Mouse (Mus musculus) liver, adult 2 months (tissue): ENCODE results near the gene Nfam1. TPM values are rescaled to one million over a fixed set of nuclear protein-coding genes. Genes with fewer than 3 reads are reported as not detected.
"Not testable (repeated sequence)": the region's sequence is repeated elsewhere in the genome, so short reads cannot be mapped to it uniquely, and the experiment has no call there.

ENCODE experiments used
- DNase-seq: peaks from one replicate; pipeline ENCODE4 v3.0.0-alpha.2; 2011; ENCODE audit warnings: low read depth, low spot score; ENCODE audit errors: extremely low read depth
- H3K27ac ChIP-seq: fragments of 200-500 bp; replicated peaks from 2 replicates; pipeline ENCODE4 v1.5.1; 2012; ENCODE audit warnings: low read depth, mild to moderate bottlenecking, control low read depth, inconsistent platforms, low read length; ENCODE audit not compliant: insufficient read depth
- H3K27me3 ChIP-seq: fragments of 200-500 bp; 2 replicates; pipeline ENCODE4 v1.6.1; 2012; ENCODE audit warnings: mild to moderate bottlenecking, moderate library complexity, low read length, inconsistent platforms; ENCODE audit not compliant: control insufficient read depth, insufficient read depth
- H3K36me3 ChIP-seq: fragments of 200-500 bp; 2 replicates; pipeline ENCODE4 v1.6.1; 2012; ENCODE audit warnings: low read length, inconsistent platforms; ENCODE audit not compliant: control insufficient read depth, insufficient read depth
- H3K4me1 ChIP-seq: fragments of 200-500 bp; 2 replicates; pipeline ENCODE4 v1.6.1; 2011; ENCODE audit warnings: low read length; ENCODE audit not compliant: control insufficient read depth, insufficient read depth
- H3K4me3 ChIP-seq: fragments of 200-500 bp; 2 replicates; pipeline ENCODE4 v1.5.1; 2011; ENCODE audit warnings: low read depth, mild to moderate bottlenecking, control low read depth, low read length, moderate library complexity; ENCODE audit not compliant: insufficient read depth
- H3K79me2 ChIP-seq: fragments of 200-500 bp; 2 replicates; pipeline ENCODE4 v1.6.1; 2012; ENCODE audit warnings: inconsistent platforms, mild to moderate bottlenecking, low read length, moderate library complexity; ENCODE audit not compliant: control insufficient read depth, insufficient read depth
- H3K9ac ChIP-seq: fragments of 200-500 bp; 2 replicates; pipeline ENCODE4 v1.6.1; 2012; ENCODE audit warnings: low read depth, mild to moderate bottlenecking, control low read depth, inconsistent platforms, low read length
- CTCF ChIP-seq: fragments of 200-500 bp; IDR thresholded peaks from 2 replicates; pipeline ENCODE4 v1.5.1; 2011; ENCODE audit warnings: low read depth, low read length, control low read depth
- POLR2A ChIP-seq: fragments of 200-500 bp; IDR thresholded peaks from 2 replicates; pipeline ENCODE4 v1.6.1; 2011; ENCODE audit warnings: low read length, control low read depth; ENCODE audit not compliant: insufficient read depth; ENCODE audit errors: extremely low read depth
- WGBS: fragments of 180-500 bp; shearing (Covaris S2); methylation state at CpG from one replicate; pipeline ENCODE4 v1.1.7; 2018; 5-methylcytosine and 5-hydroxymethylcytosine counted together
- polyA plus RNA-seq: library from polyadenylated mRNA; depleted of rRNA; stranded (reverse); fragments of >200 nt; gene quantifications from 2 replicates; pipeline ENCODE4 v1.2.3, GENCODE M21; 2012
- total RNA-seq: library from RNA; depleted of rRNA; stranded (reverse); fragments of >200 nt; gene quantifications from 2 replicates; pipeline ENCODE4 v1.2.3, GENCODE M21; 2014

The Nfam1 gene
- total and polyA plus RNA-seq, 2 experiments: 1.1 to 3.2 TPM

DNA sequence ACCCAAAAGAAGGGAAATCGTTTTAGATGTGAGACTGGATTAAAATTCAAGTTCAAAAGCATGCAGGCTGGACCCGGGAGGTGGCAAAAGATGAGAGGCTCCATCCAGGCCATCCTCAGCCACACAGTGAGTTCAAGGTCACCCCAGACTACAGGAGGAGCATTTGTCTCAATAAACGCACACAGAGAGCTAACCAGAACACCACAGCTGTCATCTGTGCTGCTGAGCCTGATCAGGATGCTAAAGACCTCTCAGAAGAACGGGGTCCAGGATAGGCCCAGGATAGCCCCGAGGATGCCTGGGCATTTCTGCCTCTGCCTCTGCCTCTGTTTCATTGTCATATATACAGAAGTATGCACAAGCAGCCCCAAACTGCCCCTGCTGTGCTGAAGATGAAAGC is 22.5 kb upstream of the Nfam1 start:
- no peak for DNase-seq
- H3K79me2 ChIP-seq: no peaks in the 10 kb centered on the region
- 60% methylated on average over 5 of the region's 5 CpGs for WGBS
- no peaks in the 10 kb centered on the region for H3K4me1 ChIP-seq
- peaks cover 8% of the 10 kb centered on the region; the same call in 1 of the 2 replicates for H3K27me3 ChIP-seq
- H3K9ac ChIP-seq: no peak overlapping the region
- no peak overlapping the region for H3K4me3 ChIP-seq
- no peak overlapping the region for H3K27ac ChIP-seq
- H3K36me3 ChIP-seq: no peaks in the 10 kb centered on the region
- no peak for TF ChIP-seq CTCF

DNA sequence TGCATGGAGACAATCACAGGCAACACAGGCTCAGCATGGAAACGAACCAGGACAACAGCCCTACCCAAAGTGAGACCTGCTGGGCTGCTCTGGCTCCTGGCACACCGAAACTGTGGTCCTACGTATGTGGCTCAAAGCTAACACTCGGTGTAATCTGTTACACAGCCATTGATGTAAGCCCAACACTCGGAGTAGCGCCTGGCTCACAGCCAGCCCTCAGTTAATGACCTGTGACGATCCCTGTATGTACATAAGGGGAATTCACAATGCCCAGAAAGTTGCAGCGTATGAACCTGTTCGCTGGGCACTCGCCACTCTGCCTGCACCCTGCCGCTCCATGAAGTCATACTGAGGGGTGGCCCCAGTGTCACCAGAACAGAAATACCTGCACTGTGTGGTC is 20.2 kb upstream of the Nfam1 start:
- Histone ChIP-seq H3K4me1 (no peaks in the 10 kb centered on the region), H3K36me3 (no peaks in the 10 kb centered on the region), H3K9ac (no peak overlapping the region), H3K27ac (no peak overlapping the region), H3K79me2 (no peaks in the 10 kb centered on the region), H3K27me3 (peaks cover 8% of the 10 kb centered on the region; the same call in 1 of the 2 replicates), H3K4me3 (no peak overlapping the region)
- TF ChIP-seq CTCF: no peak
- TF ChIP-seq POLR2A: no peak
- 31% methylated on average over 11 of the region's 11 CpGs for WGBS
- no peak for DNase-seq

GRCm38 (mm10) chr15:83052341-83053104 is 19.4 kb upstream of the Nfam1 start:
- WGBS: 86% methylated on average over 6 of the region's 6 CpGs
- DNase-seq: no peak
- TF ChIP-seq CTCF: no peak
- TF ChIP-seq POLR2A: no peak

DNA sequence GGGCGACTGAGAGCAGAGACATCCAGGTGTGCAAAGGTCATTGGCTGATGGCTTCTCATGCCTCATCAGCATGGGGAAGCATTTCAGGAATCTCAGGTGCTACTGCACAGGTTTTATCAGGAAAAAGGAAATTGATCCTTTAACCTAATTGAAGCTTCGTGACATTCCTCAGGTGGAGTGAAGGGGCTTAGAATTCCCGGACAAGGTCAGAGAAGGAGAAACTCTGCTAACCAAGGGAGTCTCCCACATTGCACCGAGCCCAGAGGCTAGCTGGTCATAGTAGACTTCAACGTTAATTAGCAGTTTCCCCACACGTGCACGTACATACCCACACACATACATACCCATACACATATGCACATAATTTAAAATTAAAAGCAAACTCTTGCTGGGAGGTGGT is 13.6 kb upstream of the Nfam1 start:
- H3K27ac ChIP-seq: no peak overlapping the region
- no peaks in the 10 kb centered on the region for H3K79me2 ChIP-seq
- DNase-seq: no peak
- 87% methylated on average over 7 of the region's 7 CpGs for WGBS
- no peaks in the 10 kb centered on the region for H3K36me3 ChIP-seq
- TF ChIP-seq CTCF: no peak
- no peak for TF ChIP-seq POLR2A
- H3K9ac ChIP-seq: no peak overlapping the region
- H3K4me1 ChIP-seq: no peaks in the 10 kb centered on the region
- no peaks in the 10 kb centered on the region for H3K27me3 ChIP-seq
- no peak overlapping the region for H3K4me3 ChIP-seq

More at GRCm38 (mm10) chr15:83052341-83053104, 19.4 kb upstream of the Nfam1 start:
- no peaks in the 10 kb centered on the region for H3K79me2 ChIP-seq
- no peaks in the 10 kb centered on the region for H3K36me3 ChIP-seq
- H3K4me3 ChIP-seq: no peak overlapping the region
- no peak overlapping the region for H3K9ac ChIP-seq
- H3K27ac ChIP-seq: no peak overlapping the region
- no peaks in the 10 kb centered on the region for H3K4me1 ChIP-seq
- peaks cover 5% of the 10 kb centered on the region; the same call in 1 of the 2 replicates for H3K27me3 ChIP-seq

DNA sequence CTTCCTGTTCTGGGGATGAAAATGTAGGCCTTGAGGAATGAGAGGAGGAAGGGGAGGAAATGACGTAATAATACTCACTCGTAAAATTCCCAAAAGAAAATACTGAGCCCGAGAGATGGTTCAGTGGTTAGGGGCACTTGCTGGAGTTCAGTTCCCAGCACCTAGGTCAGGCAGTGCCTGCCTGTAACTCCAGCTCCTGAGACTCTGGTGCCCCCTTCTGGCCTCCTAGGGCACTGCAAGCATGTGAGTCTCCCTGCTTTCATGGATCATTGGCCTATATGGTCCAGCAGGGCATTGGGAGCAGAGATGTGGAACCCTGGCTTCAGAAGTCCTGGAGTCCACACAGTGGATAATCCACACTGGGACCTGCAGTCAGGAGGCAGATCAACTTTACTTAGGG is 13.2 kb upstream of the Nfam1 start:
- DNase-seq: no peak
- H3K79me2 ChIP-seq: no peaks in the 10 kb centered on the region
- no peaks in the 10 kb centered on the region for H3K4me1 ChIP-seq
- H3K36me3 ChIP-seq: no peaks in the 10 kb centered on the region
- no peak overlapping the region for H3K9ac ChIP-seq
- no peak overlapping the region for H3K27ac ChIP-seq
- 94% methylated on average over 3 of the region's 3 CpGs for WGBS
- no peak overlapping the region for H3K4me3 ChIP-seq
- TF ChIP-seq POLR2A (no peak), CTCF (peak; percentile 38; the same call in 1 of the 2 replicates)
- H3K27me3 ChIP-seq: no peaks in the 10 kb centered on the region

GRCm38 (mm10) chr15:83045565-83045964 is 12.5 kb upstream of the Nfam1 start:
- not testable (repeated sequence) for H3K4me1 ChIP-seq, H3K4me3 ChIP-seq, DNase-seq, H3K36me3 ChIP-seq, H3K27ac ChIP-seq, H3K9ac ChIP-seq, H3K27me3 ChIP-seq, H3K79me2 ChIP-seq
- 81% methylated on average over 5 of the region's 5 CpGs for WGBS
